Mouse (Mus musculus) lung, postnatal 25 days (tissue): Measurements from ENCODE around the gene Ifna7.

Experiments used
- DNase-seq: peaks from one replicate; pipeline ENCODE4 v3.0.0; 2022; ENCODE audit warnings: low spot score

The Ifna7 gene

GRCm38 (mm10) chr4:88840058-88840457, 24.0 kb downstream of the Ifna7 start:
- no peak for DNase-seq

DNA sequence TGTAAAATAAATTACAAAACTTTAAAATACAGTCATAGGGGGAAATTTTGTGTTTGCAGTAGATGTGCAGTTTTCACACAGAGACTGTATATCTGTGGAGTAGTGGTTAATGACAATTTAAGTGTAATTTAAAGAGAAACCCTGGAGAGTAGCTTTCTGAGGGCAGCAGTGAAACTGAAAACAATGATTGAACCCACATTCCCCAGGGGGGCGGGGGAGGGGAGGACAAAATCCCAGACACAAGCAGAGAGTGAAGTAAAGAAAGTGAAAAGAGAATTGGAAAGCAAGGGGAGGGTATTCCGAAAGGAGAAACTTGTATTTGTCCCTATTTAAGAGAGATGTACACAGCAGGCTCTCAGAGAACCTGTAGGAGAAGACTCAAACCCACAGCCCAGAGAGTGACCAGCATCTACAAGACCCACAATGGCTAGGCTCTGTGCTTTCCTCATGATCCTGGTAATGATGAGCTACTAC, 25.4 kb downstream of the Ifna7 start, which contains the start of gene Ifna4:
Ifna4 (plus strand) TSS at position 424 of the 474 bp plus-strand sequence.
- DNase-seq = no peak

DNA sequence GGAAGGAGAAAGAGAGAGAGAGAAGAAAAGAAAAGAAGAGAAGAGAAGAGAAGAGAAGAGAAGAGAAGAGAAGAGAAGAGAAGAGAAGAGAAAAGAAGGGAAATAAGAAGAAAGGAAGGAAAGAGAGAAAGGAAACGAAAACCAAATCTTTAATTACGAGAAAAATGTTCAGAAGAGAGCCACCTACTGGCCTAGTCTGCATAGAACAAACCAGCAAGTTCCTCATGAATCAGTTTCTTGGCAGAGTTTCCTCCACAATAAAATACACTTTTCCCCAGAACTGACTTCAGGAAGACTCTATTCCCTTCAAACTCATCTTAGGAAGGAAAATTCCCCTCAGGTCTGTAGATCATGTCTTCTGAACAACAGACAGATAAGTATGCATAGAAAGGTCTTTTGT, 29.3 kb downstream of the Ifna7 start:
- no peak for DNase-seq

GRCm38 (mm10) chr4:88849698-88850097, 33.7 kb downstream of the Ifna7 start, which contains the start of gene Ifna1:
Ifna1 (plus strand) TSS chr4:88850087.
- DNase-seq = no peak

DNA sequence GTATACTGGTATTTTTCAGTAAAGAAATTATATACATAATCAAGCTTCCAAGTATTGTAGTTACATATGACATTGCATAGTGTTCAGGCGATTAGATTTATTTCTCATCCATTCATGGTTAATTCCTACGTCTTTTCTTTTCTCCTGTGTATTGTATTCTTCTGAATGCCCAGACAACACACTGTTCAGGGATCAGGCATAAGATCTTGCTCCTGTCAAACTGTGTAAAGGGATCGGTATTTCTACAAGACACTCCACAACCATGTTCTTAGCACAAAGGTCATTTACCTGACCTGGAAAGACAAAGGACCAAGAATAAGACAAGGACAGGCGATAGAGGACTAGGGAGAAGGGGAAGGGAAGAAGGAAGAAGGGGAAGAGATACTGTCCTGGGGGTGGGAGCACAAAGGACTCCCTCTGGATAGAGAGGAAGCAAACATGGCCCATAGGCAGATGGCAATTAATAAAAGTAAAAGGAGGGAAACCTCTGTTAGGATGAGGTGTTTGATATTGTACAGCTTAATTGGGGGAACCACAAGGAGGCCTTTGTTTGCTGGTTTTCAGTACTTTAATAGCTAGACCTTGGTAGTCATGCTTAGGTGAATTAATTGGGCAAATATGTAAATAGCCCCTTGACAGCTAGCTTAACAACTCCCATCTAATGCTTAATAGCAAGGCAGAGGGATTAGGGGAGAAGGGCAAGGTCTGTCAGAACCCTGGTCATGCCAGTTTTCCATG, 35.2 kb downstream of the Ifna7 start:
- DNase-seq = no peak

DNA sequence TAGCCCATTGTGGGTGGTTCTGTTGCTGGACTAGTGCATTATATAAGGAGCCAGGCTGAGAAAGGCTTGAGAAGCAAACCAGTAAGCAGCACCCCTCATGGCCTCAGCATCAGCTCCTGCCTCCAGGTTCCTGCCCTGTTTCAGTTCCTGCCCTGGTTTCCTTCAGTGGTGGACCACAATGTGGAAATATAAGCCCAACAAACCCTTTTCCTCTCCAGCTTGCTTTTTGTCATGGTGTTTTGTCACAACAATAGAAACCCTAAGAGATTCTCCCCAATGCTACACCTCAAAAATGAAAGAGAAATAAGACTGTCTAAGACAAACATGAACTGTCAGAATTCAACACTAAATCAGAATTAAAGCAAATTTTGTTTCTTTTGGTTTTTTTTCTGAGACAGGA, 43.2 kb downstream of the Ifna7 start:
- DNase-seq = no peak

DNA sequence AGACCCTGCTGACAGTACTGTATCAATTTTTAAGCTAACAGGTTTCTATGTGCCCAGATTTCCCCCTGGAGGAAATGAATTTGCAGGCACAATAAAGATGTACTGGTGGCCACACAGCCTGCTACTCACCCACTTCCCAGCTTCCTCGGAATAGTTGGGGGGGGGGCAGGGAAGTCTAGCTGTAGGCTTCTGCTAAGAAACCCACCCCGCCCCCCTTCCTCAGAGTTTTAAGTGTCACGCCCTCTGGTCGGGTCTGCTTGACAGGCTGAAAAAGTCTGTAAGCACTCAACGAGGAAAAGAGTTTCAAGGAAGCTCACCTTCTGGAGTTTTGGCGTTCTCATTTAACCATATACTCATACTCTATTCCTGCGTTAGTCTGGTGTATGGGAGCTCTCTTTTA, 47.3 kb downstream of the Ifna7 start:
- no peak for DNase-seq

GRCm38 (mm10) chr4:88864599-88864998, 48.6 kb downstream of the Ifna7 start:
- peak; percentile 53 for DNase-seq

- DNase-seq = no peak
These were observed 49.1 kb downstream of the Ifna7 start for GRCm38 (mm10) chr4:88865011-88865569.
